Mouse (Mus musculus) intestine, embryonic 15.5 days (tissue): ENCODE data around the gene Tigd4. TPM values are rescaled to one million over a fixed set of nuclear protein-coding genes. Genes with fewer than 3 reads are reported as not detected.
"Not testable (repeated sequence)": the region's sequence is repeated elsewhere in the genome, so short reads cannot be mapped to it uniquely, and the experiment has no call there.

Experiments used
- ATAC-seq: fragments of 200-750 bp; cut with Nextera tagmentation; 2 replicates; pipeline ENCODE4 v1.8.0; 2017; ENCODE audit warnings: moderate TSS enrichment, moderate library complexity
- H3K27ac ChIP-seq: fragments of 300-500 bp; sonication (generic); 2 replicates; pipeline ENCODE4 v1.5.1; 2015; ENCODE audit warnings: mild to moderate bottlenecking, inconsistent platforms
- H3K27me3 ChIP-seq: fragments of 300-500 bp; sonication (generic); replicated peaks from 2 replicates; pipeline ENCODE4 v1.6.1; 2015; ENCODE audit warnings: inconsistent platforms
- H3K36me3 ChIP-seq: fragments of 300-500 bp; sonication (generic); 2 replicates; pipeline ENCODE4 v1.6.1; 2015; ENCODE audit warnings: inconsistent platforms
- H3K4me1 ChIP-seq: fragments of 300-500 bp; sonication (generic); replicated peaks from 2 replicates; pipeline ENCODE4 v1.6.1; 2015; ENCODE audit warnings: inconsistent platforms
- H3K4me2 ChIP-seq: fragments of 300-500 bp; sonication (generic); replicated peaks from 2 replicates; pipeline ENCODE4 v1.6.1; 2015; ENCODE audit warnings: mild to moderate bottlenecking, inconsistent platforms
- H3K4me3 ChIP-seq: fragments of 300-500 bp; sonication (generic); replicated peaks from 2 replicates; pipeline ENCODE4 v1.5.1; 2015; ENCODE audit warnings: inconsistent platforms
- H3K9ac ChIP-seq: fragments of 300-500 bp; sonication (generic); 2 replicates; pipeline ENCODE4 v1.6.1; 2015; ENCODE audit warnings: inconsistent platforms
- H3K9me3 ChIP-seq: fragments of 300-500 bp; sonication (generic); 2 replicates; pipeline ENCODE4 v1.6.1; 2016; ENCODE audit warnings: inconsistent platforms
- WGBS: fragments of 180-500 bp; shearing (Covaris S2); methylation state at CpG from one replicate; pipeline ENCODE4 v1.1.7; 2015; 5-methylcytosine and 5-hydroxymethylcytosine counted together
- polyA plus RNA-seq: library from polyadenylated mRNA; unstranded; fragments of >200 nt; fragmentation: Nextera tagmentation; extraction: Ambion mirVana; gene quantifications from 2 replicates; pipeline ENCODE4 v1.2.1, GENCODE M21; 2015

The Tigd4 gene
- not detected in 2 replicates for polyA plus RNA-seq

DNA sequence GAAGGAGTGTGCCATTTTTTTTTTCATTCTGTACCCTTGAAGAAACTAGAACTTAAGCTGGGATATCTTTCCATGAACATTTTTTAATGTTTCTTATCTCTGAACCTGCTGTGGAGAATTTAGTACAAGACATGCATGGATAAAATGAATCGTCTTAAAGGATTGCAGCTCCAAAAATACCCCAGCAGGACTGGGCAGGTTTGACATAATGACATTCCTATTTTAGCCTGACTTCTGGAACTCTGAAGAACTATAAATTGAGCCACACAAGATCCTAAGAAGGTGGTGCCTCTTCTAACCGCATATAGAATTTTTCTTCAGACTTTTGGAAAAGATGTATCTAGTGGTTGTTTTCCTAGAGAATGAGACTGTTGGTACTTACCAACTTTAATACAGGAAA lies at the start of gene Tigd4:
TSS of gene Tigd4 (plus strand) at position 301 of the 400 bp plus-strand sequence.
- Histone ChIP-seq H3K27me3 (no peaks in the 10 kb centered on the region), H3K9ac (no peak within 1 kb of the TSS), H3K4me3 (no peak within 1 kb of the TSS), H3K4me1 (no peaks in the 10 kb centered on the region), H3K27ac (no peak within 1 kb of the TSS), H3K9me3 (no peaks in the 10 kb centered on the region), H3K4me2 (no peak within 1 kb of the TSS), H3K36me3 (no peaks in the 10 kb centered on the region)
- ATAC-seq = no peak
- WGBS = 86% methylated on average over 2 of the region's 2 CpGs

DNA sequence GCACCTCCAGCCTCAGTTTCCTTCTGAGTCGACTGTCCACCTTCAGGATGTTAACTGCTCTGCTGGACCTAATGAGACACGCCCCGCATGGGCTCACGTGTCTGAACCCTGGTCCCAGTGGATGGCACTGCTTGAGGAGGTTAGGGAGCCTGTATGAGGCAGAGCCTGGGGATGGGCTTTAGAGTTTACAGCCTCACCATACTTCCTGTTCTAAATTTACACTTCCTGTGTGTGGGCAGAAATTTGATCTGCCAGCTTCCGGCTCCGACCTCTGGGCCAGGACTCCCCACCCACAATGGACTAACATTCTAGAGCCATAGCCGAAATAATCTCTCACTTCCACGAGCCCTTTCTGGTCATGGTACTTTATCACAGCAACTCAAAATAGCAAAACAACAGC lies 46.2 kb upstream of the Tigd4 start:
- no peaks in the 10 kb centered on the region for H3K27me3 ChIP-seq
- H3K36me3 ChIP-seq = no peaks in the 10 kb centered on the region
- 74% methylated on average over 8 of the region's 8 CpGs for WGBS
- no peak overlapping the region for H3K4me3 ChIP-seq
- no peak overlapping the region for H3K4me2 ChIP-seq
- no peaks in the 10 kb centered on the region for H3K4me1 ChIP-seq
- no peak overlapping the region for H3K27ac ChIP-seq
- H3K9me3 ChIP-seq = no peaks in the 10 kb centered on the region
- no peak overlapping the region for H3K9ac ChIP-seq
- no peak for ATAC-seq

DNA sequence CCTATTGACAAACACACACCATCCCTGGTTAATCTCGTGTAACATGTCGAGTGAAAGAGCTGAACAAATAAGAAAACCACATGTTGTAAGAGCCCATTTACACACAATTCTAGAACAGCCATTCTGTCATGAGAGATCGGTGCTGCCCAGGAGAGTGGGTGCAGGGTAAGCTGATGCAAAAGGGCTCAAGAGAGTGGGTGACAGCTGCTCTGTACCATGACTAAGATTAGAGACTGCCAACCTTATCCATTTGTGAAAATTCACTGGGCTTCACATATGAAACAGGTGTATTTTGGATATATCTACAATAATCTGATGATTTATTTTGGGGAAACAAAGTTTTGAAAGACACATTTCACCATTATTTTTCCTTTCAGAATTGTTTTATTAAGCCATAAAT lies 37.6 kb upstream of the Tigd4 start:
- 87% methylated on average over 3 of the region's 3 CpGs for WGBS
- Histone ChIP-seq H3K4me2 (no peak overlapping the region), H3K27me3 (no peaks in the 10 kb centered on the region), H3K36me3 (no peaks in the 10 kb centered on the region), H3K4me3 (no peak overlapping the region), H3K9me3 (no peaks in the 10 kb centered on the region), H3K27ac (no peak overlapping the region), H3K9ac (no peak overlapping the region), H3K4me1 (0 out of 2 replicates have a peak, but pooled peaks cover 4% of the 10 kb centered on the region)
- no peak for ATAC-seq

DNA sequence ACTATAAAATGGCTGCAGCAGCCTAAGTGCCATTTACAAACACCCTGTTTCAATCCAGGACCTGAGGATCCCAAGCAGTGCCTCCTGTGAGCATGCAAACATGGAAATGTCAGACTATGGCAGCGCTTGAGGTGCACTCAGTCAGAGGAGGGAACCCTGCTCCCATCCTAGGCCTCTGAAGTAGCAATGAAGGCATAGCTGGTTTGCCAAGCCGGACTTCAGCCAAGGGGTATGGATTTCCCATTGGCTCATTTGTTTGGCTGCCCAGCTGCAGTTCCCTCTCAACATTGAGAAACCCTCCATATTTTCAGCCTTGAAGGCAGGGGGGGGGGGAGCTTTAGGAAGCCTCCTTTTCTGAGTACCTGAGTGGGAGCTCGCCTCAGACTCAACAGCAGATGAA lies 35.1 kb upstream of the Tigd4 start:
- Histone ChIP-seq H3K27ac (no peak overlapping the region), H3K9ac (no peak overlapping the region), H3K4me1 (0 out of 2 replicates have a peak, but pooled peaks cover 4% of the 10 kb centered on the region), H3K4me2 (no peak overlapping the region), H3K4me3 (no peak overlapping the region), H3K9me3 (no peaks in the 10 kb centered on the region), H3K27me3 (no peaks in the 10 kb centered on the region), H3K36me3 (no peaks in the 10 kb centered on the region)
- 89% methylated on average over 3 of the region's 3 CpGs for WGBS
- no peak for ATAC-seq

DNA sequence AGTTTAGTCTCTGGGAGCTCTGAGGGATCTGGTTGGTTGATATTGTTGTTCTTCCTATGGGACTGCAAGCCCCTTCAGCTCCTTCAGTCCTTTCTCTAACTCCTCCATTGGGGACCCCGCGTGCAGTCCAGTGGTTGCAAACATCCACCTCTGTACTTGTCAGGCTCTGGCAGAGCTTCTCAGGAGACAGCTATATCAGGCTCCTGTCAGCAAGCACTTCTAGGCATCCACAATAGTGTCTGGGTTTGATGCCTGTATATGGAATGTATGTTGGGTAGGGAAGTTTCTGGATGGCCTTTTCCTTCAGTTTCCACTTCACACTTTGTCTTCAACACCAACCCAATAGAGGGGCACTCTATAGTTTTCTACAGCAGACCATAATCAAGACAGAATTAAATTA lies 30.5 kb upstream of the Tigd4 start:
- not testable (repeated sequence) for H3K27me3 ChIP-seq, H3K4me2 ChIP-seq, ATAC-seq, H3K4me3 ChIP-seq, H3K36me3 ChIP-seq, H3K9me3 ChIP-seq, H3K27ac ChIP-seq, H3K4me1 ChIP-seq, H3K9ac ChIP-seq
- WGBS = 95% methylated on average over 2 of the region's 2 CpGs

DNA sequence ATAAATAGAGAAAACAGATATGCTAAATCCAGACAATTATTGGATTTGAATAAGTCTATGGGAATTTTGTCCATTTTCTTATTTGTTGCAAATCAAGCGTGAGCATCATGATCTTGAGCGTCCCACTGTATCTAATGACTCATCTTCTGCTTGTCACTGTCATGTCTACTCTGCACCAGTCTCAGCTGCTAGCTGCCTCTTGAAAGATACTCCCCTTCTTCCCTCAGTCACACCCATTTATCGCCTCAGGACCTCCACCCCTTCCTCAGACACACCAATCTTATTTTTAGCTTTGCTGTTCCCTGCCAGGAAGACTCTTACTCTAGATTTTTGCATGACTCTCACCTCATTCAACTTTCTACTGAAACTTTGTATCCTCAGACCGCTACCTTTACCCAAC lies 30.0 kb upstream of the Tigd4 start:
- no peak for ATAC-seq
- Histone ChIP-seq H3K27me3 (no peaks in the 10 kb centered on the region), H3K4me2 (no peak overlapping the region), H3K4me1 (no peaks in the 10 kb centered on the region), H3K36me3 (no peaks in the 10 kb centered on the region), H3K27ac (no peak overlapping the region), H3K9ac (no peak overlapping the region), H3K4me3 (no peak overlapping the region), H3K9me3 (no peaks in the 10 kb centered on the region)
- 90% methylated on average over 4 of the region's 4 CpGs for WGBS

DNA sequence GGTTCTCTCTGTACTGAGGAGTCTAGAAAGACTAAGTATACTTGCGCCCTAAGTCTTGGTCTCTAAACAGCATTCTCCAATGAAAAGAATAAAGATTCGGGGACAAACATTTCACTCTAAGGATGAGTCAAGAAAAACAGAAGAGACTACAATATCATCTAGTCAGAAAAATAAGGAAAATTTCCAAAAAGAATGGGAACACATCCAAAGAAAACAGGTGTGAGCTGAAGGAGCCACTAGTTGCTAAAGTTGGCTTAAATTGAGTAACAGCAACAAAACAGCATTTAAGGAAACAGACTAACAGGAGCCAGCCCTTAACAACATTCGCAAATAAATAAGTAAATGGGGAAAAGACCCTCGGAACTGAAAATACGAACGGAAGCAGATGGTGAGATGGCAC lies 24.8 kb upstream of the Tigd4 start:
- Histone ChIP-seq H3K36me3 (no peaks in the 10 kb centered on the region), H3K4me1 (0 out of 2 replicates have a peak, but pooled peaks cover 3% of the 10 kb centered on the region), H3K9ac (no peak overlapping the region), H3K4me2 (no peak overlapping the region), H3K4me3 (no peak overlapping the region), H3K27ac (no peak overlapping the region), H3K9me3 (no peaks in the 10 kb centered on the region), H3K27me3 (no peaks in the 10 kb centered on the region)
- WGBS = 94% methylated on average over 6 of the region's 6 CpGs
- no peak for ATAC-seq

DNA sequence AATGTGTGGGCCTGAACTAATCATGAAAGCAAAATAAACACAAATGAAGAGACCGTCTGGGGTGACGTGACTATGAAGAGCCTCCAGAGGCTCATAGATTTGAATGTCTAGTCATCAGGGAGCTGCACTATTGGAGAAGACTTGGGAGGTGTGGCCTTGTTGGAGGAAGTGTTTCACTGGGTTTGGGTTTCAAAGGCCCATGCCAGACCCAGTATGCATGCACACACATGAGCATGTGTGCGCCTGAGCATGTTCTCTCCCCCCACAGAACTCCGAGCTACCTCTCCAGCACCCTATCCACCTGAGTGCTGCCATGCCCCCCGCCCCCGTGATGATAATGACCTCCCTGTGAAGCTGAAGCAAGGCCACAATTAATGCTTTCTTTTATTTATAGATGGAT lies 23.8 kb upstream of the Tigd4 start:
- WGBS = 76% methylated on average over 6 of the region's 6 CpGs
- H3K4me2 ChIP-seq = no peak overlapping the region
- no peaks in the 10 kb centered on the region for H3K27me3 ChIP-seq
- H3K9ac ChIP-seq = no peak overlapping the region
- no peak overlapping the region for H3K4me3 ChIP-seq
- no peaks in the 10 kb centered on the region for H3K9me3 ChIP-seq
- no peaks in the 10 kb centered on the region for H3K36me3 ChIP-seq
- no peak for ATAC-seq
- H3K4me1 ChIP-seq = 0 out of 2 replicates have a peak, but pooled peaks cover 3% of the 10 kb centered on the region
- no peak overlapping the region for H3K27ac ChIP-seq

DNA sequence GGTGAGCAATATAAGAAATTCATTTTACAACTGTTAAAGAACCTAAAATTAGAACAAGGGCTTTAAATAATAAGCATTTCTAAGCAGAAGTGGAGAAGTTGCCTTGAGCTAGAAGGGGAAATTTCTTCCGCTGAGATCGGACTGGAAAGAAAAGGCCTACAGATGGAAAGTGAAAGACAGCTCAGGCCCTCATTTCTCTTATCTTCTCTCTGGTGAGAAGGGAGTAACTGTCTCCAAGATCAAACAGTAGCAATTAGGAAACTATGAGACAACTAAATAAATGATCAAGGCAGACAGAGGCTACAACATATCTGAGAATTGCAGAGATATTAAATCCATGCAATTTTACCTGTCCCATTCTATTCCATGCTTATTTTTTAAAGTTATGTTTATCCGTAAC lies 22.9 kb upstream of the Tigd4 start:
- Histone ChIP-seq H3K4me3 (no peak overlapping the region), H3K27me3 (no peaks in the 10 kb centered on the region), H3K27ac (no peak overlapping the region), H3K4me2 (no peak overlapping the region), H3K9me3 (no peaks in the 10 kb centered on the region), H3K36me3 (no peaks in the 10 kb centered on the region), H3K4me1 (0 out of 2 replicates have a peak, but pooled peaks cover 3% of the 10 kb centered on the region), H3K9ac (no peak overlapping the region)
- no peak for ATAC-seq
- 80% methylated on average over 3 of the region's 3 CpGs for WGBS

DNA sequence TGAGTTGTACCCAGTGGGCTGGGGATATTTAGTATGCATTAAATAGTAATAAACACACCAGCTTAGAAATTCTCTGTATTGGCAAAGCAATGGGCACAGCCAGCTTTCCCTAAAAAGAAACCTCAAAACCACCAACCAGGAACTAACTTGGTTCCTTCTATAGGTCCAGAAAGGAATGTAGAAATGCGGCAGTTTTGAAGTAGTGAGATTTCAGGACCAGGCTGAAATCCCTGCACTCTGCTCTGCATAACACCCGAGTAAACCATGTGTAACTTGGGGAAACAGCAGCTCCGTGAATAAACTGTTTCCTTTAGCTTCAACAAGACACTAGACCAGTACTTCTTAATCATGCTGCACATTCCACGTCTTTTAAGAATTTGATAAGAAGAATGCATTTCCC lies 12.7 kb upstream of the Tigd4 start:
- H3K9ac ChIP-seq = peak overlapping the region; percentile 5; the same call in 1 of the 2 replicates
- peak overlapping the region; percentile 81; the same call in 1 of the 2 replicates for H3K4me3 ChIP-seq
- H3K4me2 ChIP-seq = peak overlapping the region; percentile 83
- WGBS = 15% methylated on average over 4 of the region's 4 CpGs
- ATAC-seq = no peak
- peaks cover 15% of the 10 kb centered on the region for H3K4me1 ChIP-seq
- no peaks in the 10 kb centered on the region for H3K9me3 ChIP-seq
- H3K27me3 ChIP-seq = no peaks in the 10 kb centered on the region
- no peak overlapping the region for H3K27ac ChIP-seq
- H3K36me3 ChIP-seq = no peaks in the 10 kb centered on the region

DNA sequence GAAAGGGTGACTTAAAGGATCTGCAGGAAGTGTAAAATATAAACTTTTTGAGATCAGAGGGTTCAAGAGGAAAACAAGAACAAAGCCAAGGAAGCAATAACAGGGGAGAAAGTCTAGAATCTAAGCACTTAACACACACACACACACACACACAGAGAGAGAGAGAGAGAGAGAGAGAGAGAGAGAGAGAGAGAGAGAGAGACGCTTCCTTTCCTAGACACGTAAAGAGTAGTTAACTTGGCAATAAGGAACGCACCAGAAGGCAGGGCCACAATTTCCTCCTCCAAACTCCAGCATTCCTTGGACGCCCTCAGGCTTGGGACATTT lies 11.7 kb upstream of the Tigd4 start:
- Histone ChIP-seq H3K27me3 (no peaks in the 10 kb centered on the region), H3K4me1 (peaks cover 13% of the 10 kb centered on the region), H3K4me3 (peak overlapping the region; percentile 81), H3K9ac (peak overlapping the region; percentile 80), H3K9me3 (no peaks in the 10 kb centered on the region), H3K27ac (peak overlapping the region; percentile 95), H3K36me3 (no peaks in the 10 kb centered on the region), H3K4me2 (peak overlapping the region; percentile 83)
- WGBS = 0% methylated on average over 4 of the region's 4 CpGs
- no peak for ATAC-seq

DNA sequence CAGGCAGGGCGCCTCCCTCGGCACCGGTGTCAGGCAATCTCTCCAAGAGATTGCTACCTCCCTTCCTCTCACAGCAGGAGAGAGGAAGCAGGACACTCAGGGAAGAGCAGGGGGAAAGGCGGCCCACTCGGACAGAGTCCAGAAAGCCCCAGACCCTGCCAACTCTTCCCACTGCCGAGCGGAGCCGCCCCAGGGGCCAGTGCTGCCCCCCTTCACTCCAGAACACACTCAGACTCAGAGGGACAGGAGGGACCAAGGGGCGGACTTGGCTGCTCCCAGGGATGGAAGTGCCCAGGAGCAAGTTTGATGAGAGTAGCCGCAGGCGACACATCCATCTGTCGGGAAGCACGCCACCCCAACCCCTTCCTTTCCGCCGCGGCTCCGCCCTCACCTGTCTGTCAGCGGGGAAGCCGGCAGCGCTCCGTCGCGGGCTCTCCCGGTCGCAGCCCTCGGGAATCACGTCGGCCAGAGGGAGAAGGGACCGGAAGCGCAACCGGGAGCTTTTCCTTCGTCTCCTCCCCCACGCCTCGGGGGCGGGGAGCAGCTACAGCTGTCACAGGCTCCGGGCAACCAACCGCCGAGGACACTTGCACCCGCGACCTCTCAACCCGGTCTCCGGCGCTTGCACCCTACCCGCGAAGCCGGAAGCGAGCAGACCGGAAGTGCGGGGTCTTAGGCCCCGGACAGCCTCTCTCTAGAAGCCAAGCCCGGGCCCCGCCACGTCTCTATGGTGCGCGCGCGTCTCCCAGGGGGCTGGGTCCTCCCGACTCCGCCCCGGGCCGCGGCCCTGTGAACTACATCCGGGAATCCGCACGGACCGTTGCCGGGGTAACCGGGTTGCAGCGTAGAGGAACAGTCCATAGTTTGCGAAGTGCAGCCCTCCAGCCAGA lies 11.1 kb upstream of the Tigd4 start, which contains the start of gene Arfip1:
TSS of gene Arfip1 (minus strand) at position 603 of the 890 bp plus-strand sequence.
- ATAC-seq = peak; percentile 99
- Histone ChIP-seq H3K4me1 (peaks cover 13% of the 10 kb centered on the region), H3K9ac (peak within 1 kb of the TSS; percentile 80), H3K4me3 (peak within 1 kb of the TSS; percentile 81), H3K36me3 (no peaks in the 10 kb centered on the region), H3K9me3 (no peaks in the 10 kb centered on the region), H3K27ac (peak within 1 kb of the TSS; percentile 95), H3K4me2 (peak within 1 kb of the TSS; percentile 83), H3K27me3 (no peaks in the 10 kb centered on the region)
- under 1% methylated on average over 61 of the region's 70 CpGs for WGBS

DNA sequence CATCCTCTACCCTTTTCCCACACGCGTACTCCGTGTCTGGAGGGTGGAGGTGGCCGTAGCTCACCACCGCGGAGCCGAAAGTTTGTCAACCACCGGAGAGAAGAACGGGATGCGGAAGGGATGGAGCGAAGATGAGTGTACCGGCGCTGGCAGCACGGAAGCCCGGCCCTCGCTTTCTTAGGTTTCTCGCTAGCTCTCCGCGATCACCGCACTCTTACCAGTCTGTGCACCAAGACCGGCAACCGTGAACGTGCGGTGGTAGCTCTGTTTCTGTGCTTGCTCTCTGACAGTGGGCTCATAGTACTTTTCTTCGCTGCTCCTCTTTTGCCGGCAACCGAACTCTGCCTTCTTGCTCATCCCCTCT lies 10.5 kb upstream of the Tigd4 start:
- Histone ChIP-seq H3K27ac (peak overlapping the region; percentile 95), H3K4me2 (peak overlapping the region; percentile 83), H3K4me3 (peak overlapping the region; percentile 81), H3K9ac (peak overlapping the region; percentile 80), H3K36me3 (no peaks in the 10 kb centered on the region), H3K9me3 (no peaks in the 10 kb centered on the region), H3K27me3 (no peaks in the 10 kb centered on the region), H3K4me1 (peaks cover 13% of the 10 kb centered on the region)
- no peak; the same call in 1 of the 2 replicates for ATAC-seq
- WGBS = under 1% methylated on average over 27 of the region's 27 CpGs
